Mouse (Mus musculus) gonadal fat pad, adult 2 months (tissue): Measurements from ENCODE around the gene Tcp1. TPM values are rescaled to one million over a fixed set of nuclear protein-coding genes. Genes with fewer than 3 reads are reported as not detected.
"Not testable (repeated sequence)": the region's sequence is repeated elsewhere in the genome, so short reads cannot be mapped to it uniquely, and the experiment has no call there.

Experiments
- DNase-seq: peaks from one replicate; pipeline ENCODE4 v3.0.0-alpha.2; 2012; ENCODE audit warnings: low read depth
- polyA plus RNA-seq: library from polyadenylated mRNA; depleted of rRNA; stranded (reverse); fragments of >200 nt; gene quantifications from 2 replicates; pipeline ENCODE4 v1.2.3, GENCODE M21; 2012; rRNA removed

Tcp1 gene
- 76.0 and 91.3 TPM in 2 replicates for polyA plus RNA-seq

DNA sequence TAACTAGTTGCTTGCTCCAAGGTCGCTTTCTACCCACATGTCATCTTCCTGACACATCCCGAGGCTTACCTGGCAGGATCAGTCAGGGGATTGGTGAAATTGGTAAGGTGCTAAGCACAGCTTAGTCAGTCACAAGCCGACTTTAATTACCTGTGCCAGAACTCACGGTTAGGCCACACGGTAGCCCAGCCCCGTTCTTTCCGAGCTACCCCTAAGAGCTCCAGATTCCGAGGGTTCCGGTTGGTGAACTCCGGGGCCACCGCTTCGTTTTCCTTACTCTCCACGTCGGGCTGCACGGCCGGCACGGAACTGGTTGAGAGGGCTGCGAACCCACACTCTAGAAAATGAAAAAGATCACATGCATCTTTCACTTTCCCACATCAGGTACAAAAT, at the start of gene Tcp1:
TSS of gene Tcp1 (plus strand) at position 214 of the 393 bp plus-strand sequence.
- no peak for DNase-seq

DNA sequence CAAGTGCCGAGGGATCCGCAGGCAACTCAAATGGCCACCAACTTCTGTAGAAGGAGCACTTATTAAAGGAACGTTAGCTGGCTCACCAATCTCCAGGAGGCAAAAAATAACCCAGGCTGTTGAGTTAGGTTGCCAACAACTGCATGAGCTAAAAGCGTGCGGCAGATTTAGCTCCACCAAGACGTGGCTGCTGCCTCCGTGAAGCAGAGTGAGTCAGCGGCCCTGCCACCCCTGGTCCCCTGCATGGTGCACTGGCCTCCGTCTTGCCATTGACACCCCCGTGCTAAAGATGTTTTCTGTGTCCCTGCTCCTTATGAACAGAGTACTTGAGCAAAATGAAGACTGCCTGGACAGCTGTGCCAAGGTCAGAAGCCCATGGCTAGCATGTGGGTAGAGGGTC, 48.6 kb upstream of the Tcp1 start:
- DNase-seq, result no peak

DNA sequence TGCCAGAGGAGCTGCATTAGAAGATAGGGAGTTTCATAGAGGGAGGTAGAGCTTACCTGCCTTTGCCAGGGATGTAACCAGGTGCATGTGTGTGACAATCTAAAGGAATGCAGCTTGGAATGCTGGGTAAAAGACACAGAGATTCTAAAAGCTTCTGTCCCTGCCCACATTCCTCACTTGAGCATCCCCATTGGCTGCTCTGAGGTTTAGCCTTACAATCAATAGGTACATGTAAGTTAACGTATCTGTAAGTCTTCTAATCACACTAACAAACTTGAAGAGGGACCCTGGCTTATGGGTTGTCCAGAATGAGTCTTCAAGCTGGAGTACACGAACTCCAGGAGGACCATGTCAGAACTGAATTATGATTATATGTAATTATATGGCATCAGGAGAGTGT, 47.5 kb upstream of the Tcp1 start, which contains the start of gene Mas1:
TSS of gene Mas1 (minus strand) at position 101 of the 400 bp plus-strand sequence.
- DNase-seq, result no peak

DNA sequence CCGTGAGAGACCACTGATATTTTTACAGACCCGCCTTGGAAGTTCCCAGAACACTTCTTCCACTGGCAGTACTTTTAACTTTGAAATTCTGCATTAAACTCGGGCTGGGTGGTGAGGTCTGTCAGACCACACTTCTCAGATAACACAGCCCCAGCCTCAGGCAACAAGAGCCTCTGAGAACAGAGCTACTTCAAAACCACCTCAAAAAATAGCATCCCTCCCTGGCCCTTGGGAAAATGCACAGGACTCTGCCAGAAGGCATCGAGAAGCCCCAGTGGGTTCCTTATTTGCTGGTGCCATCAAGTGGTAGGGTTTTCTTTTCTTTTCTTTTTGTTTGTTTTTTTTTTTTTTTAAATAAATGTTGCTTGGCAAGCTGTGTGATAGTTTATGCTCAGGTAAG, 46.9 kb upstream of the Tcp1 start:
- DNase-seq, result no peak

DNA sequence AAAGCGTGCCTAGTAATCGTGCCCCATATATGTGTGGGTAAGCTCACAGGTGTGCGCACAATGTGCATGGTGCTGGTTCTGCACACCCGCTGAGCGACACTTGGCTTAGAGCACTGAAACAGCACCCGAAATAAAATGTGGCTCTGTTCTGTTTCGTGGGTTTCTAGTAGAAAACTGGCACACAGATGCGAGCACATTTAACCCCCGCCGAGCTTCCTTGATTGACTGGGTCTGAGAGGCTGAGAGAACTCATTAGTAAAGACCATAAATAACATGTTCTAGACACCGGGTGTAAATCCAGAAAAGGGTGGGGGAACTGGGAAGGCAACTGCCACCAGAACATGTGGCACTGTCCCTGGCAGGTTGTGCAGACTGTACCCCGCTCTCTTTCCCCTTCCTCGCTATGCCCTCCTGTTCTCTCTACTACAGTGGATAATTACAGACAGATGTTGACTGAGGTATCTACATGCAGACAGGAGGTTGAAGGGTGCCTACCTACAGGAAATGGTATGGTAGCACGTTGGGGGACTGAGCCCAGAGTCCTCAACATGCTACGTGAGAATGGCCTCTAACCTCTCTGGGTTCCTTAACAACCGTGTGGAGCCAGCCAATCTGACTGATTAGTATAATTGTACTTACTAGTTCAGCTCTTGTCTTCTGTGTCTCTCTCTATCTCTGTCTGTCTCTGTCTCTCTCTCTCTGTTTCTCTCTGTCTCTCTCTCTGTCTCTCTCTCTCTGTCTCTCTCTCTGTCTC, 43.0 kb upstream of the Tcp1 start:
- DNase-seq, result no peak

DNA sequence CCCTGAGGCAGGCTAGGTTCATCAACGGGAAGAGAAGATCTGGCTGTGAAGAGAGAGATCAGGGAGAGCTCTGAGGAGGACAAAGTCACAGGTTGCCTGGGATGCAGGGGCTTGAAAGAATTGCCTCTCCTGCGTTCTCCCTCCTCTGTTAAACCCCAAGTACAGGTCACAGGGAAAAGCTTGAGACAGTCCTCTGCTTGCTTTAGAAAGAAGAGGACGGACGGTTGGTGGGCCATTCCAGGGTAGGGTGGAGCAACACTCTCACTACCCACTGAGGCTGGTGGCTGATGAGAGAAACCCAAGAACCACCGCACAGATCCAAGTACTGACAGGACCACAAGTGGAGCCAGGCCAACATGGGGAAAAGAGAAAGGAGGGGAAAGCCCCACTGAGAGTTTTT, 39.8 kb upstream of the Tcp1 start, which contains the start of gene Mrgprh:
TSS of gene Mrgprh (plus strand) at position 301 of the 400 bp plus-strand sequence.
- no peak for DNase-seq

DNA sequence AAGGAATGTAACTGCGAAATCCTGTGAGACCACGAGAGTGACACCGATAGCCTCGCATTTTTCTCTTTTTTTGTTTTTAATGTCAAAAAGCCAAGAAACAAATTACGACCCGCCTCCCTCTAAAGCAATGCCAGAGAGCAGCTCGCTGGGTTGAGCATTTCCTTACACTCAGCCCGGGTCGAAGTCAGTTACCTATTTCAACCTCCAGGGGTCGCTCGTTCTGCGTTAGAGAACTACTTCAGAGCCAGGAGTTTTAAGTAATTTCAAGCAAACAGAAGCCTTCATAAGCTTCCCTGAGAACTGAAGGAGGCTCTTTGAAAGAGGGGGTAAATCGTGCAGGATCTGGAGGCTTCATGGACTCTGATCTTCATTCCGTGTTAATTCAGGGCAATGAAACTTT, 35.3 kb upstream of the Tcp1 start:
- DNase-seq, result peak; percentile 19

DNA sequence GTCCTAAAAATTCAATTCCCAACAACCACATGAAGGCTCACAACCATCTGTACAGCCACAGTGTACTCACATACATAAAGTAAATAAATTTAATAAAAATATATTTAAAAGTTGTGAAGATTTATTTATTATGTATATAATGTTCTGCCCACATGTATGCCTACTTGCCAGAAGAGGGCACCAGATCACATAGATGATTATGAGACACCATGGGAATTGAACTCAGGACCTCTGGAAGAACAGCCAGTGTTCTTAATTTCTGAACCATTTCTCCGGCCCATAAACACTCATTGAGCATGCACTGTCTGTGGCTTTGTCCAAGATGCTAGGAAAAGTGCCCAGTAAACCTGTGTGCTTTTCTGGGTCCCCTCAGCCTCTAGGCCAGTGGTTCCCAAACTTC, 34.3 kb upstream of the Tcp1 start:
- DNase-seq, result no peak

DNA sequence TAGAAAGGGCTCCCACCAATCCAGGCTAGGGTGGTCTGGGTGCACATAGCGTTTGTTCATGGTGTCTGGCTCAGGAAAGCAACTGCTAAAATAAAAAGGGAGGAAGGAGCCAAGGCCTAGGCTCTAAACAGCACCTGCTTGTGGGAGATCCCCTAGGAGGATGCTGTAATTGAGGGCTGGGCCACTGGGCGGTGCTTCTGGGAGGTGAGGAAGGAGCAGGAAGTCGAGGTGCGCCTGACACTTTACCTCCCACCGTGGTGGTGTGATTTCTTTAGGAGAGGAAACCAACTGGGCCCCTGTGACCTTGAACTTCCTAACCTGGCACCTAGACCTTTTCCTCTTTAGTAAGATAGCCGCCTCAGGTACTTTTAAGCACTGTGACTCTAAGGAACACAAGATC, 28.9 kb upstream of the Tcp1 start:
- DNase-seq, result no peak

DNA sequence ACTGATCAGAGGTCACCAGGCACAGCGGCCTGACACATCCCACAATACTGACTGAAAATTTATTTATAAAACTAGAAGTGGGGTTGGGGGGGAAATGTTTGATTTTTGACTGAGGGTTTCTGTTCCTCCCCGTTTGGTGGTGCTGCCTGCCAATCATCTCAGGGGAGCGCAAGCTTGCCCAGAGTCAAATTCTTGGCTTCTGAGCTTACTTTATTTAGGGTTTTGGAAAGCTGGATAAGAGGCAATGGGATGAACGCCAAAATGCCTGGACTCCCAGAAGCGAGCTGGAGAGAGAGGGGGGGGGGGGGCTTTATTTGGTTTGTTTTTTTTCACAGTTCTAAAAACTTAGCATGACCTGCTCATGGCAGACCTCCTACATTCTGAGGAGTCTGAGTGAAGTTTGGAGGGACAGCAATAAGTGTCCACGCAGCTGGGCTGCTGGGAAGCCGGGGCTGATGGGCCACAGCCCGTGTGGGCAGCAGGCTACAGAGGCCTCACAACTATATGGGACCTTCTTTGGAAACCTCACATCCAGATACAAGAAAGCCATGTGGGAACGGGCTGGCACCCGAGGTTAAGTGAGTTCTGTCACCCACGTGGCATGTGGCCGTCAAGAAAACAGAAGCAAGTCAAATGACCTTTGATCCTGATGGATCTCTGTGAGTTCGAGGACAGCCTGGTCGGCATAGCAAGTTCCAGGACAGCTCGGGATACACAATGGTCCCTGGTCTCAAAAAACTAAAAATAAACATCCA, 28.3 kb upstream of the Tcp1 start:
- no peak for DNase-seq

DNA sequence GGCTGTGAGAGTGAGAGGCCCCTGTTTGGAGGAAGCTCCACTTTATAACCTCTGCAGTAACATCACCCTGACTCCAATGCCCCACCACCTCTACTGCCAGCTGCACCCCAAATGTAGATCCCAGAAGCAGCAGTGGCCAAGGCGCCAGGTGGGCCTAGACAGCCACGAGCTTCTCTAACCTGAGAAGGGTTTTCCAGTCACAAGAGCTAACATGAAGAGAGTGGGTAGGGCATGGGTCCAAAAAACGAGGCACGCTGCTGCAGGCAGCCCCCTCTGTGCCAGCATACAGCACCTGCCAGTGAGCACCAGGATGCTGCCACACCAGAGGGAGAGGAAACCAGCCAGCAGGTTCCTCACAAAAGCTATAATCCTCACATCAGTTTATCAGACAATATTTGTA, 24.4 kb upstream of the Tcp1 start:
- no peak for DNase-seq

DNA sequence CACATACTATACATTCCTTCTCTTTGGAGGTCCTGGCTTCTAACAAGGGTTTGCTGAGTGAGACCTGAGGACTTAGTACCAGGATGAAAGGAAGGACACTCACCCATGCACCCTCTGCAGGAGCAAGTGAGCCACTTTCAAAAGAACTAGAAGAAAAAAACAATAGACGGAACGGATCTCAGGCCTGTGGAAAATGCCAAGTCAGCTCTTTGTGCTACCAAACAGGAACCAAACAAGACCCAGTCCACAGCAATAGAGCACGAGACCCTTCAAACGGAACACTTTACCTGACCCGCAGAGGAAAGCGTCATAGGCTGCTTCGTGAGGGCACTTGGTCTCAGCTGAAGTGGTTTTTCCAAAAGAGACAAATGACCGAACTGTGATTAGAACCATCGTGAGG, 23.5 kb upstream of the Tcp1 start:
- no peak for DNase-seq

DNA sequence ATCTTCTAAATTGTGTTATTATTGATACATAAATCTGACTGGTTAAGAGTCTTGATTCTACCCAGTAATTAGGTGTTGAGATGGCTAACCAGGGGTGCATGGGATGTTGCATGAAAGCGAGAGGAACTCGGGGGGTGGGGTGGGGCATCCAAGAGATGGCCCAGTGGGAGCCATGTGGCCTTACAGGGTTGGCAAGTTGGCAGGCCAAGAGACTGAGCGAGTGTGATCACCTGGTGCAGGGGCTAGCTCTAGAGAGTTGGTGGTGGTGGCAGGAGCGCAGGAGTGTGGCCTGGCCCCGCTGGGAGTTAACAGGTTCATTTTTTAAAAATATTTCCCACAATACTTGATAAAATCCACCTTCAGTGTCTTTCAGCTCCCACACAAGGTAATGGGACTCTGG, 17.8 kb upstream of the Tcp1 start:
- DNase-seq, result no peak

DNA sequence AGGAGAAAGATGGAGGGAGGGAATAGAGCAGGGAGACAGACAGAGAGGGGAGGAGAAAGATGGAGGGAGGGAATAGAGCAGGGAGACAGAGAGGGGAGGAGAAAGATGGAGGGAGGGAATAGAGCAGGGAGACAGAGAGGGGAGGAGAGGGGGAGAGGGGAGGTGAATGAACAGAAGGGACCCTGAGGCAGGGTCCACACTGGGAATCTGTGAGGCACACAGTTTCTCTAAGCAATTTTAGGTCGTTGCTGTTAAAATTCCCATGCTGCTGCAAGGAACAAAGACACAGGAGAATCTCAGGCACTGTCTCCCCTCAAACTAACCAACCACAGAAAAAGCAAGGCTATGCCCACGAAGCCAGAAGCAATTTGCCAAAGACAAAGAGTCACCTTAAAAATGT, 16.9 kb upstream of the Tcp1 start:
- not testable (repeated sequence) for DNase-seq

DNA sequence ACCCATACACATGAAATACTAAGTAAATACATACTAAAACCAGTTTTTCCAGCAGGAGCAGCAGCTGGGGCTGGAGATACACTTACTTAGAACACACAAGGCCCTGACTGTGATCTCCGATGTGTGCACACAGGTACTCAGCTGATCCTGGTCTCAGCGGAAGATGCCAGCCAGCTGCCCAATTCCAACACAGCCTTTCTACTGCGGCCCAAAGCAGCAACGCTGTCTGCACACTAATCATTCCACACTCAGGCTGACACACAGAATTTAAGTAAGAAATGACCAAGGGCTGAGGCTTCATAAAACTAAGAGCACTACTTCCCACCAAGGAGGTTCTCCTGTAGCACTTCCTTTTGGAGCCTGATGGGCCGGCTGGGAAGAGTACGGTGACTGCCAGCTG, 13.2 kb upstream of the Tcp1 start:
- DNase-seq, result no peak

DNA sequence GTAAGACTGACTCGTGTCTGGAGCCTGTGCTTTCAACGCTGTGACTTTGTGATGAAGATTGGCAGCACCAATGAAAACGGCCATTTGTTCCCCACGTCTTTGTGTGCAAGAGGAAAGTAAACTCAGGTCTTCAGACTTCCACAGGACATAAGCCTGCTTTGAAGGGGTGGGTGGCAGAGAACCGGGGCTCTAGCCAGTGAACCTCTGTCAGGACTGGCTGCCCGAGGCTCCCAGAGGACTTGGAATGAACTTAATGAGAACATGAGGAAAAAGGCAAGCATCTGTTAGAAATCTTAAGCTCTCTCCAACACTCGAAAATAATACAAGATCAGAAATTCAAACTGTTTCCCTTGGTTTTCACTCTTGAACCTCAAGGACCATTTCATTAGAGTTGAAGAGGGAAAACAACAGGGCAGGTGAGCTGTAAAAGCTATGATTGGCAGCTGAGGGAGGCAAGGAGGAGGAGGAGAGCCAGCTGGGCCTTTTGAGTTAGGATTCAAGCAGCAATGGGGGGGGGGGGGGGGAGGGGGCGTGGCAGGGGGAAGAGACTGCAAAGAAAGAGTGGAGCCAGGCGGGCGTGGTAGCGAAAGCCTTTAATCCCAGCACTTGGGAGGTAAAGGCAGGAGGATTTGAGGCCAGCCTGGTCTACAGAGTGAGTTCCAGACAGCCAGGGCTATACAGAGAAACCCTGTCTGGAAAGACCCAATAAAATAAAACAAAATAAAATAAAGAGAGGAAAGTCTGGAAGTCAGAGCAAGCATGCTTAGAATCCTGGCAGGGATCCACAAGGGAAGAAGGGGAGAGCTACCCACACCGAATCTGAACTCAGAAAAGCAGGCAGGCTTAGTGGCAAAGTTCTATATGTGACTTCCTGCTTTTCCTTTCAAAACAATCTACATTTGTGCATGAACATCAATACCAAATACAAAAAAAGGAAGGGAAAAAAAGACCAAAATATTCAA, 11.8 kb upstream of the Tcp1 start:
- DNase-seq, result no peak

DNA sequence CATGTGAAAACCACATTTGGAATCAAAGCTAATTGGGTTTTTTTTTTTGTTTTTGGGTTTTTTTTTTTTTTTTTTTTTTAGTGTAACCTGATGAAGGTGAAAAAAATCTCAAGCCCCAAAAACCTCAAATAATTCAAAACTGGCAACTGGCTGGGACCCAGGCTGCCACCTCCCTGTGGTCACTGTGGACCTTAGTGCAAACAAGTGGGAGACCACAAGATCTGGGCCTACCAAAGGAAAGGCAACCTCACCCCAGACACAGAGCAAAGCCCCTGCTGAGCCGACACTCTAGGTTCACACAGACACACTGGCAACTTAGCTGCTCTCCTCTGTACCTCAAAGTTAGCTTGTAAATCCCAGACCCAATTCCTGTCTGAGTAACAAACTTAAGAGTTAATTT, 11.2 kb upstream of the Tcp1 start:
- DNase-seq, result no peak

DNA sequence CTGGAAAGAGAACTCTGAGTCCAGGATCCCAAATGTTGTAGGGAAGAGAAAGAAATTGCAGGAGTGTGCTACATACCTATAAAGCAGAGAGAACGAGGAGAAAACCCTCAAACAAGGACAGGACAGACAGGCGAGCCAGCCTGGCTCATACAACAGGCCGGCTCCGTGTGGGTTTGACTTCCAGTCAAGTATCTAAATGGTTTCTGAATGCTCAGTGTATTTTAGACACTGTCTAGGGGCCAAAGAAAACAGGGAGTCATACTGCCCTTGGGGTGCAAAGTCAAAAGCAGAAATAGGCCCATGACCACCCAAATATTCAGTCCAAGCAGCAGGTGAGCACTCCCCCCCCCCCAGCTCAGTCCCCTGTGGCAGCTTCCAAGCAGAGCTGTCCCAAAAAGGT, 9.7 kb upstream of the Tcp1 start:
- no peak for DNase-seq

DNA sequence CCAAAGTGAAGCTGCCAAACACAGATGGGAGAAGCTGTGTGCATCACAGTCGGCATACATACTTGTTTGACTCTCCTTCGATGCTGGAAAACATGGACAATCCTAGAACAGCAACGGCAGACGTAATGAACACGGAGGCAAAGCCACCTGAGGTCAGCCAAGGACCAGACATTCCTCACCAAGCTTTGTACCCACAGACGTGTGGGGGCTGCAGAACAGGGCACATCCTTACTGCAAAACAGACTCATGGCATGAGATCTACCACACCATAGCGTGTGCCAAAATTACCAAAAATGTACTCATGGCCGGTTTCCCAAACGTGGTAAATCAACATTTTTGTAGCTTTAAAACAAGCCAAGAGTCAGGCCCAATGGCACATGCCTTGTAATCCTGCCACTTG, 9.1 kb upstream of the Tcp1 start:
- DNase-seq, result no peak

DNA sequence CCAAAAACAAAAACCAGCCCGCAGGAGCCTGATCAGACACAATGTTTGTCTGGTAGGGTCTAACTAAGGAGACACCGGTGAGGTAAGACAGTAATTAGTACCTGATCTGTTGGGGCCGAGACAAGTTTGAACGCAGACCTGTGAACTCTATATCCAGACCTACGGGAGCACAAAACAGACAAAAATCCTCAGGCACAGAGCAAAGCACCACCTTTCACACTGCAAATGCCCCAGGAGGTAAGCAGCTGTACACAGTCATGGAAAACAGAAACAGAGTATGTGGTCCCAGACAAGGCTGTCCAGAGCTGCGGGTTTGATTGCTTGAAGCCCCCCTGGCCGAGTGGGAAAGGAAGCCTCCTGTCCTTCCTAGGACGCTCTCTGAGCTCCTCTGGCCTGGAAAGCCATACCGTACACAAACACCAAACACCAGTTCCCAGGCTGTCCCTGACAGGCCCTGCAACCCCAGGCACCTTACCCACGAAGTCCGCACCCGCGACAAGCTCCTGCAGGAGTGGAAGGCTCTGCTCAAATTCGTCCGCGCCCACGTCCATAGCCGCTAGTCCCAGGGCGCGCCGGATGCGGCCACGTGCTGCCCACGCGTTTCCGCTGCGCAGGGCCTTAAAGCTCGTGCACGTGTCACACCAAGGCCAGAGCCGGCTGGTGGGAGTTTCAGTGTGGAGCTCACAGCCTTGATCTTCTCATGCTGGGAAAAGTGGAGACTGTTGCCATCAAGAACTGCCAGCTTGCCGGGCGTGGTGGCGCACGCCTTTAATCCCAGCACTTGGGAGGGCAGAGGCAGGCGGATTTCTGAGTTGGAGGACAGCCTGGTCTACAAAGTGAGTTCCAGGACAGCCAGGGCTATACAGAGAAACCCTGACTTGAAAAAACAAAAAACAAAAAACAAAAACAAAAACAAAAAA, 5.9 kb upstream of the Tcp1 start, which contains the start of gene Pnldc1:
TSS of gene Pnldc1 (minus strand) at position 870 of the 920 bp plus-strand sequence.
- no peak for DNase-seq

DNA sequence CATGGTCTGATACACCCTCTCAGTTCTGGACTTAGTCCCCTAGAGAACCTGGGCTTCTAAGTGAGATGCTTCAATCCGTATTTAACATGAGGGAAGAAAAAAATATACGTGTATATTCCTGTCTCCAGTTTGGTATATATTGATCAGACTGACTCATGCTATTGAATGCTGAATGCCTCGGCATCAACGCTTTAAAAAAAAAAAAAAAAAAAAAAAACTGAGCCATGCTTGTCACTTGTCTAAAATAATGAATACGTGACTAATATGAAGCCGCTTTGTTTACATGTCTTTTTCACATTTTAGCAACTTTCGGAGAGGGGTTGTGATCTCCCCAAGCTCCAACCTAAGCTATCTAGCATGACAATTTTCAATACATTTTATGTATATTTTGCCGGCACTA, 5.1 kb upstream of the Tcp1 start:
- DNase-seq, result no peak
